Mouse (Mus musculus) frontal cortex, postnatal 10 days (tissue): ENCODE measurements around the gene Lgals3bp.

Source experiments
- DNase-seq, 2 experiments: peaks; one replicate each; pipeline ENCODE4 v3.0.0; 2022; ENCODE audit warnings: low spot score in 2 of 2, mixed read lengths in 1 of 2

The Lgals3bp gene

GRCm38 (mm10) chr11:118364021-118364420, 37.9 kb downstream of the Lgals3bp start:
- no peak for DNase-seq

DNA sequence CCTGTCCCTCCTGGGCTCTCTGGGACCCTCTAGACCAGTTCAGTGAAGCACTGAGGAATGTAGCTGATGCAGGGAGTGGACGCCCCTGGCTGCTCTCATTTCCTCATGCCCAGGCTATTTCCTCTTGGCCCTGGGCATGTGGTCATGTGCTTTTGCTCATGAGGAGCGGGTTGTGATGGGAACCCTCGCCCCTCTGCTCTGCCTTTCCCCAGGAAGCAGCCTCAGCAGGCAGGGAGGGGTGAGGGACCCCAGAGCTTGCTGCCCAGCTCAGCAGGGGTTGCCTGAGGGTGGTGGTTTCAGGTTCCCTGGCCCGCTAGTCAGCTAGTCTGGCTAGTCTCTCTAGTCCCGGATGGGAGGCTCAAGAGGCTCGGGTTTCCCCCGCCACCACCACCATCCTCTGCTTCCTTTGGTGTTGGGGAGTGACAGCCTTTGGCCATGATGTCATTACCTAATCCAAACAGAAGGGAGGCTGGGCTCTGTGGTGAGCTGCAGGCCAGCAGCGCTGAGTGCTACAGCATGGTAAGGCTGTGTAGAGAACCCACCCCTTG, 38.8 kb downstream of the Lgals3bp start:
- DNase-seq: no peak

DNA sequence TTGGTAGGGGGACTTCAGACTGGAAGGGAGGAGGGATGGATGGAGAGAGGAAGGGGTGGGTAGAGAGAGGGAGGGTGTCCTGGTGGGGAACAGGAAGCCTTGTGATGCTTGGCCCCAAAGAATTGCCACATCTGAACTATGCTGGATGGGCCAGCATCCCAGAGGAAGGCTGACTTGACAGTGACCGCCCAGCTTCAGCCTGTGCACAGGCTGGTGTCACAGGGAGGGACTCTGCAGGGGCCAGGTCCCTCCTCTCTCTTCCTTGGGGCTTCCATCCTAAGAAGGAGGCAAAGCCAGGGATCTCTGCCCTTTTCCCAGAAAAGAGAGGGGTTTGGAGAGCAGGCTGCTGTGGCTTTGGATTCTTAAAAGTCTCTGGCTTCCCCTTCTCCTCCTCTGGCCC, 39.4 kb downstream of the Lgals3bp start:
- DNase-seq: no peak

- DNase-seq: no peak
Observed at GRCm38 (mm10) chr11:118360907-118361341, 41.0 kb downstream of the Lgals3bp start.

DNA sequence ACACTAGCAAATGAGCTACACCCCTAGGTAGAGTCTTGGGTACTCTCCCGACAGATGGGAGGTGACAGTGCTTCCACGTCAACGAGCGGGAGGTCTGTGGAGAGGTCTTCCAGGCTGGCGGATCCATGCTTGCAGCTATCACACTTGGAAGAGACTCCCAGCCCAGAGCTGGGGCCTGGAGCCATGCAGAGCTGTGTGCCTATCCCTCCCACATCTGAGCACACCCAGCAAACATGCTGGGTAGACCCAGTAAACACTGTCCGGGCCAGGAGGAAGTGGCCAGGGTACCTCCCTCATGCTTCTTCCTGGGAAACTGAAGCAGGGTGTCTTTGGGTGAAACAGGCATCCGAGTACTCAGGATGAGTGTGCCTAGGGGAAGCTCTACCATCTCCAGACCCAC, 41.4 kb downstream of the Lgals3bp start:
- no peak for DNase-seq

DNA sequence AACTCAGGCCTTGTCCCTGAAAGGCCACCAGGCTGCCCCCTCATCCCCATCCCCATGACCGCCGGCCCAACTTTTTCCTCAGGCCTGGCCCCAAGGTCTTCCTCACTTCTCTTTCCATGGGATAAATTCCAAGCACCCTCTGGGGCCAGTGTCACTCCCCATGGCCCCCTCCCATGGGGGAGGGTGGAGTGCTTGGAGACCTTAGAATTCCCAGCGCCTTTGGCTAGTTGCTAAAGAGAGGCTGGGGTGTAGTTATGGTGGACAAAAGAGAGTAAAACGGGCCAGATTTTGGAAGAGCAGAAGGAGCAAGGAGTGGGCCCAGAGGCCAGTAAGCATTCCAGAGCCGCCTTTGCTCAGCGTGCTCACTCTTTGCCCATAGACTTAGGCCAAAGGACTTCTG, 46.3 kb downstream of the Lgals3bp start, which contains the start of gene Timp2:
Timp2 (minus strand) TSS at position 101 of the 400 bp plus-strand sequence.
- DNase-seq: no peak

DNA sequence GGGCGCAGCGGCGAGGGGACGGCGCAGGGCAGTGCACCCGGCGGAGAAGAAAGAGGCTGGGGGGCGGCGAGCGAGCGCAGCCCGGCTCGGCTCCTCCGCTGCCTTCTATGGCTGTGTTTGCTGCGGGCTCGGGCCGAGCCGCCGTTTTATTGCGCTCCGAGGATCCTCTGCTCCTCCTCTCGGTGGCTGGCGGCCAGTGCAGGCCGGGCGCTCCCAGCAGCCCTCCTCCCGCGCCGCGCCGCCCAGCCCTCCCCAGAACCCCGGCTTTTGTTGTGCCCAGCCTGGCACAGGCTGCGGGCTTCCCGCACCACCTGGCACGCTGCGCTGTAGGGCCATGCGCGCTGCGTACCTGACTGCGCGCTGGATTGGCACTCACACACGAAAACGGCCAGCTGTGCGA, 46.7 kb downstream of the Lgals3bp start:
- peak; percentile 76 to 86 for DNase-seq

- DNase-seq: peak in 1 of 2 experiments; percentile 30
Observed at GRCm38 (mm10) chr11:118354636-118355191, 47.2 kb downstream of the Lgals3bp start.

DNA sequence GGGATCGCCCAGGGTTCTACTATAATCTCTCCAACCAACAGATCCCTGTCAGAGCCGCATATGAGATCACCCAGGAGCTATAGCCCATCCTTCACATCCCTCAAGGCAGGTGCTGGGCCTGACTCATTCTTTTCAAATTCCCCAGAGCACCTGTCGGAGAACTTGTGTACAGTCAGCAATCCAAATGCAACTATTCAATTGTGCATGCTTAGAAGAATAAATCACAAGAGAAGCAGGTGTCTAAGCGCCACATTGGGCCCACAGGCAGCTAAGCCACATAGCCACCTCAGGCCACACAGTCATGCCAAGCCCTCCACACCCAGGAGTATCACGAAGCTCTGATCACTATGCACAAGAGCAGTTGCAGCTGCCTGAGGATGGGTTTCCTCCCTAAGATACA, 52.4 kb downstream of the Lgals3bp start:
- no peak for DNase-seq

DNA sequence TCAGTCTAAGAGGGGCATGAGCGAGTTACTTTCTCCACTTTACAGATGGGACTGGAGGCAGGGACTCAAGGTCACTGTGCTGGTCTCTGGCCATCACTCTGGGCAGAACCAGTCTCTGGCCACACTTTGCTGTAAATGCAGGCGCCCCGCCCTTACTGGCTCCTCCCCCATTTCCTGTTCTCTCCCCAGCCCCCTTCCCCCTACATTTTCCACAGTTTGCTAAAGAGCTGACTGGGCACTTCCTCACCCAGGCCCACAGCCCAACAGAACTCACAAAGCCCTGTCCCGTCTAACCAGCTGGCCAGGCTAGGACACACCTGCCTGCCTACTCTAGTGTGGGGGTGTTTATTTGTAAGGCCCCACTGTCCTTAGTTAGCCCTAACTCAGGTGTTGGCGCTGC, 53.0 kb downstream of the Lgals3bp start:
- DNase-seq: no peak

DNA sequence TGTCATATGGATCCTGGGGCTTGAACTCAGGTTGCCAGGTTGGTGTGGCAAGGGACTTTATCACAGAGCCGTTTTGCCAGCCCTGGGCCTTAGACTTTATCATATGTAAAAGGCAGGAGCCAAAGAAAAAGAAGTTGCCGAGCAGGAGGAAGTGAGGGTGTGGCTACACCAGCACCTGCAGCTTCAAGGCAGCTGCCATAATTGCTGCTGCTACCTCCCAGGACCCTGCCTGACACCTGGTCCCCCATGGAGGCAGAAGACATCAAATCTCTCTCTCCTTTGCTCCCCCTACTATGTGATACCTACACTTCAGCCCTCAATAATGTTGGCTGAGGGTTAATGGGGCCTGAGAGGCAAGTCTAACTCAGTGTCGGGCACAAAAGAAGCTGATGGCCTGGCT, 53.5 kb downstream of the Lgals3bp start:
- DNase-seq: no peak

- no peak for DNase-seq
Observed at GRCm38 (mm10) chr11:118347911-118348310, 54.0 kb downstream of the Lgals3bp start.

DNA sequence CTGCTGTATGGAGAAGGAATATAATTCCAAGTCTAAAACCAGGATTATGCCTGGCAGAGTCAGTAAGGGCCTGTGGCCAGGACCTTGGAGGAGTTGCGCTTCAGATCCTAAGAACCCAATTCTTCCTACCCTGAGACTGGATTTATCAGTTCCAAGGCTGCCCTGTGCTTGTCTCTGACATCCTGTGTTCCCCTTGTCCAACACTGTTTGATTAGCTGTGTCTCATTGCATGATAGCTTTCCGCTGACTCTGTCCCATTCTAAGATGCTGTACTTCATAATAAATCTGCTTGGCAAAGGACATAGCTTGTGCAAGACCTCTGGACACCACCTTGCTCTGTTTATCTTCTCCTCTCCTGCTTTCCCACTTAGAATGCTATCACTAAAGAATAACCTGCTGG, 54.5 kb downstream of the Lgals3bp start:
- no peak for DNase-seq

DNA sequence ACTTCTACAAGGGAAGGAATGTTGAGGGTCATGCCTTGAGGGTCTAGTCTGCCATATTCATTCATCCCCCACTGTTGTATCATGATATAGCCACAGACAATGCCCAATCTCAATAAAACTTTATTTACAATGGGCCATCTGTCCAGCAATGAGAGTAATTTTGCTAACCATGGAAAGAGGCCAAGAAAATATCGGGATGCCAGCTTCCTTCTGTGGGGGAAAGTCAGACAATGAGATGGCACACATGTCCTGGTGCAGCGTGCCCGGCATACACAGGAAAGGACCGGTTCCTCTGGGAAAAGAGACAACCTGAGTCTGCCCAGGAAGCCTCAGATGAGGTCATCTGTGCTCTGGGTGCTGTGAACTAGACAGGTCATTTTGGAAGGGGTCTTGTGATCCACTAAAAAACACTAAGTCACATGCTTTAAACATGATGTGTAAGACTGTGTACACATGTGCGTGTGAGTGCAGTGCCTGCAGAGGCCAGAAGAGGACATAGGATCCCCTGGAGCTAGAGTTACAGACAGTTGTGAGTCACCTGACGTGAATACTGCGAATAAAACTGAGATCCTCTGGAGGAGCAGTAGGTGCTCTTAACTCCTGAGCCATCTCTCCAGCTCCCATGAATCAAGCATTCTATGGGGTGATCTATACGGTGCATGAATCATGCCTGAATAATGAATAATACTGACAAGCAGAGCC, 55.3 kb downstream of the Lgals3bp start:
- no peak for DNase-seq

DNA sequence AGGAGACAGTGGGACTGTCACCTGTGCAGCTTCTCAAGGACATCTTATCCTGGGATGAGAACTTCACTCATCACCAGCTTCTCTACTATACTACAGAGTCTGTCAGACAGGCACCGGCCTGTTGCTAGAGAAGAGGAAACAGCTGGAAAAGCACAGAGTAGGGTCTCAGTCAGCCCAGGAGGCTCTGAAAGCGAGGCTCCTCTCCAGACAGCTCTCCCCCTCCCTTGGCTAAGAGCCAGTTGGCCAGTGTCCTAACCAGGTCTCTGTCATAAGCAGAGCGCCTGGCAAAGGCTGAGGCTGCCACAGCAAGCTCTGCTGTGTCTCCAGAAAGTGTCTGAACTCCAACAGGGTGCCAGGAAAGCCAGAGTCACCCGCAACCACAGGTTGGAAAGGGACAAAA, 56.2 kb downstream of the Lgals3bp start:
- DNase-seq: peak; percentile 53 to 67

GRCm38 (mm10) chr11:118343629-118344028, 58.3 kb downstream of the Lgals3bp start:
- DNase-seq: no peak
